Mouse (Mus musculus) small intestine, adult 10 weeks (tissue): Measurements from ENCODE around the gene Gm21704. TPM values are rescaled to one million over a fixed set of nuclear protein-coding genes. Genes with fewer than 3 reads are reported as not detected.

Experiments used
- polyA plus RNA-seq: library from polyadenylated mRNA; stranded (reverse); fragments of 350-450 nt; fragmentation: Illumina TruSeq; extraction: RNeasy Lipid Tissue Mini Kit (QIAGEN cat#74804); gene quantifications from one replicate; pipeline ENCODE4 v1.2.3, GENCODE M21; 2014; ENCODE audit warnings: low replicate concordance

The Gm21704 gene
- polyA plus RNA-seq = not detected

GRCm38 (mm10) chrY:3410067-3410466 is at the start of gene Gm21704, which contains the start of gene Gm21708:
Gm21704 (minus strand) TSS chrY:3410167.
Gm21708 (minus strand) TSS chrY:3410167.

GRCm38 (mm10) chrY:3345229-3345628 is 64.7 kb downstream of the Gm21704 start, which contains the start of gene Gm21693:
Gm21693 (minus strand) TSS chrY:3345329.

Other genes starting within 250 kb of the Gm21704 start
- gene Gm21677, start 103.7 kb downstream of the Gm21704 start, polyA plus RNA-seq = not detected
- gene Gm21693, start 64.8 kb downstream of the Gm21704 start, polyA plus RNA-seq = not detected
- gene Gm21708, start within 50 bp of the Gm21704 start, polyA plus RNA-seq = not detected